Mouse (Mus musculus) heart, postnatal 10 days (tissue): ENCODE measurements at regions not wholly inside any gene's neighbourhood (a gene's known extent, or its start where the extent isn't known, plus 50 kb on each side); places are given as distances from the start of the nearest gene placed in this dataset.

Experiments used
- DNase-seq, 2 experiments: peaks; one replicate each; pipeline ENCODE4 v3.0.0; 2021
- intact Hi-C: fragments of 180-260 bp; cut with DNase I; formaldehyde crosslinking; loops from one replicate; pipeline ENCODE4 v1.15.1; 2025

- intact Hi-C loops, result no loop called here
- no peak for DNase-seq
Measured at GRCm38 (mm10) chr14:120144451-120144850, 102.2 kb upstream of the Oxgr1 start.

- intact Hi-C loops, result no loop called here
Measured at GRCm38 (mm10) chr14:120146312-120146711, 104.1 kb upstream of the Oxgr1 start.

GRCm38 (mm10) chr14:120146908-120147770 lies 104.9 kb upstream of the Oxgr1 start:
- DNase-seq, result peak; percentile 28 to 47
- intact Hi-C loops, result no loop called here

More at GRCm38 (mm10) chr14:120146312-120146711, 104.1 kb upstream of the Oxgr1 start:
- DNase-seq, result no peak

- no peak for DNase-seq
- intact Hi-C loops, result no loop called here
Measured at GRCm38 (mm10) chr14:120148803-120149202, 106.6 kb upstream of the Oxgr1 start.

GRCm38 (mm10) chr14:120149341-120149741 lies 107.1 kb upstream of the Oxgr1 start:
- no peak for DNase-seq
- intact Hi-C loops, result no loop called here

- intact Hi-C loops, result no loop called here
Measured at GRCm38 (mm10) chr14:120150589-120150988, 108.4 kb upstream of the Oxgr1 start.

GRCm38 (mm10) chr14:120154413-120154812 lies 112.2 kb upstream of the Oxgr1 start:
- no peak for DNase-seq
- intact Hi-C loops, result no loop called here

More at GRCm38 (mm10) chr14:120150589-120150988, 108.4 kb upstream of the Oxgr1 start:
- DNase-seq, result no peak

GRCm38 (mm10) chr14:120164184-120164583 lies 111.3 kb upstream of the Mbnl2 start:
- intact Hi-C loops, result no loop called here
- no peak for DNase-seq

GRCm38 (mm10) chr14:120165496-120166045 lies 109.9 kb upstream of the Mbnl2 start:
- no peak for DNase-seq
- intact Hi-C loops, result no loop called here

- intact Hi-C loops, result no loop called here
- no peak for DNase-seq
Measured at GRCm38 (mm10) chr14:120170733-120171132, 104.7 kb upstream of the Mbnl2 start.

- intact Hi-C loops, result no loop called here
- DNase-seq, result no peak
Measured at GRCm38 (mm10) chr14:120172058-120172457, 103.4 kb upstream of the Mbnl2 start.

GRCm38 (mm10) chr14:120172844-120173243 lies 102.6 kb upstream of the Mbnl2 start:
- DNase-seq, result no peak
- intact Hi-C loops, result no loop called here

GRCm38 (mm10) chr14:120174615-120175014 lies 100.9 kb upstream of the Mbnl2 start:
- intact Hi-C loops, result no loop called here
- no peak for DNase-seq

- DNase-seq, result no peak
- intact Hi-C loops, result no loop called here
Measured at GRCm38 (mm10) chr14:120195218-120195617, 80.3 kb upstream of the Mbnl2 start.

GRCm38 (mm10) chr14:120211741-120212140 lies 63.7 kb upstream of the Mbnl2 start:
- intact Hi-C loops, result no loop called here
- no peak for DNase-seq

GRCm38 (mm10) chr14:120212626-120213025 lies 62.8 kb upstream of the Mbnl2 start:
- no peak for DNase-seq
- intact Hi-C loops, result no loop called here

- no peak for DNase-seq
- intact Hi-C loops, result no loop called here
Measured at GRCm38 (mm10) chr14:120219224-120219623, 56.2 kb upstream of the Mbnl2 start.

- no peak for DNase-seq
- intact Hi-C loops, result no loop called here
Measured at GRCm38 (mm10) chr14:120223528-120224201, 51.8 kb upstream of the Mbnl2 start.

GRCm38 (mm10) chr14:120224202-120224846 lies 51.1 kb upstream of the Mbnl2 start:
- DNase-seq, result peak; percentile 8 to 28
- intact Hi-C loops, result no loop called here

- intact Hi-C loops, result no loop called here
- peak; percentile 14 to 24 for DNase-seq
Measured at GRCm38 (mm10) chr14:120225657-120226056, 49.8 kb upstream of the Mbnl2 start.
